Mouse (Mus musculus) hindbrain, postnatal 0 days (tissue): ENCODE data around the gene Sf3b3. TPM values are rescaled to one million over a fixed set of nuclear protein-coding genes. Genes with fewer than 3 reads are reported as not detected.
A peak's percentile ranks its signal among the peaks of the same experiment; 100 is the strongest.
"Not testable (repeated sequence)": the region's sequence is repeated elsewhere in the genome, so short reads cannot be mapped to it uniquely, and the experiment has no call there.

ENCODE experiments used
- ATAC-seq: fragments of 200-750 bp; cut with Nextera tagmentation; 2 replicates; pipeline ENCODE4 v1.8.0; 2017; ENCODE audit warnings: mild to moderate bottlenecking, moderate TSS enrichment, moderate library complexity
- DNase-seq: peaks from one replicate; pipeline ENCODE4 v3.0.0-alpha.2; 2015; ENCODE audit warnings: low spot score
- H3K27ac ChIP-seq: fragments of 300-500 bp; sonication (generic); 2 replicates; pipeline ENCODE4 v1.5.1; 2014; ENCODE audit warnings: mild to moderate bottlenecking
- H3K27me3 ChIP-seq: fragments of 300-500 bp; sonication (generic); 2 replicates; pipeline ENCODE4 v1.6.1; 2014; ENCODE audit warnings: low read length, mixed read lengths; ENCODE audit not compliant: insufficient read depth
- H3K36me3 ChIP-seq: fragments of 300-500 bp; sonication (generic); 2 replicates; pipeline ENCODE4 v1.6.1; 2014; ENCODE audit warnings: low read length, mixed read lengths; ENCODE audit not compliant: insufficient read depth
- H3K4me1 ChIP-seq: fragments of 300-500 bp; sonication (generic); 2 replicates; pipeline ENCODE4 v1.6.1; 2014; ENCODE audit warnings: antibody characterized with exemption, low read length, mixed read lengths; ENCODE audit not compliant: insufficient read depth
- H3K4me2 ChIP-seq: fragments of 300-500 bp; sonication (generic); 2 replicates; pipeline ENCODE4 v1.6.1; 2014; ENCODE audit warnings: low read depth, mild to moderate bottlenecking, low read length, moderate library complexity, mixed read lengths
- H3K4me3 ChIP-seq: fragments of 300-500 bp; sonication (generic); 2 replicates; pipeline ENCODE4 v1.5.1; 2014; ENCODE audit warnings: low read length
- H3K9ac ChIP-seq: fragments of 300-500 bp; sonication (generic); replicated peaks from 2 replicates; pipeline ENCODE4 v1.6.1; 2014; ENCODE audit warnings: mild to moderate bottlenecking, low read length, moderate library complexity, mixed read lengths
- H3K9me3 ChIP-seq: fragments of 300-500 bp; sonication (generic); 2 replicates; pipeline ENCODE4 v1.6.1; 2016; ENCODE audit warnings: low read length, mixed read lengths
- CTCF ChIP-seq: IDR thresholded peaks from 2 replicates; pipeline ENCODE4 v1.5.1; 2016; ENCODE audit warnings: antibody characterized with exemption, control low read depth, low read depth
- WGBS: fragments of 180-500 bp; shearing (Covaris S2); extraction: QIAGEN DNeasy Blood & Tissue Kit; methylation state at CpG from one replicate; pipeline ENCODE4 v1.1.7; 2014; 5-methylcytosine and 5-hydroxymethylcytosine counted together
- polyA plus RNA-seq: library from polyadenylated mRNA; unstranded; fragments of >200 nt; fragmentation: Nextera tagmentation; extraction: Ambion mirVana; gene quantifications from 2 replicates; pipeline ENCODE4 v1.2.1, GENCODE M21; 2015
- total RNA-seq: library from RNA; depleted of rRNA; stranded (reverse); fragments of >200 nt; gene quantifications from 2 replicates; pipeline ENCODE4 v1.2.3, GENCODE M21; 2014

Sf3b3 gene
- total and polyA plus RNA-seq, 2 experiments from 2014 or later, result 60.6 to 82.5 TPM

DNA sequence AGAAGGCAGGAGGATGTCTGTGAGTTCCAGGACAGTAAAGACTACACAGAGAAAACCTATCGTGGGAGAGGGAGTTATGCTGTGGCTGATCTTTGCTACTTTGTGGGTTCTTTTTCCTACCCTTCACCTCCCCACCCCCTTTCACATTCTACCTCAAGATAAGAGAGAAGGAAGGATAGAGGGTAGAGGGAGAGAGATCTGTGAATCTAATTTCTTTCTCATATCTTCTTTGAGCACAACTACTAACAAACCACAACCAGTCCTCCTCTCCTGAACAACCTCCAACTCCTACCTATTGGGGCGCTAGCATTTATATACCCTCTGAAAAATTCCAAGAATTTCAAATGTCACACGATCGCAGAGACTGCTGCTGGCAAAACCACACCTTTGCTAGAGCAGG lies 31.3 kb upstream of the Sf3b3 start:
- Histone ChIP-seq H3K4me2 (no peak overlapping the region), H3K4me1 (no peaks in the 10 kb centered on the region), H3K4me3 (no peak overlapping the region), H3K9me3 (no peaks in the 10 kb centered on the region), H3K36me3 (peaks cover 68% of the 10 kb centered on the region), H3K27me3 (no peaks in the 10 kb centered on the region), H3K9ac (no peak overlapping the region), H3K27ac (no peak overlapping the region)
- DNase-seq (no peak), ATAC-seq (no peak)
- TF ChIP-seq CTCF, result no peak
- 94% methylated on average over 4 of the region's 4 CpGs for WGBS

DNA sequence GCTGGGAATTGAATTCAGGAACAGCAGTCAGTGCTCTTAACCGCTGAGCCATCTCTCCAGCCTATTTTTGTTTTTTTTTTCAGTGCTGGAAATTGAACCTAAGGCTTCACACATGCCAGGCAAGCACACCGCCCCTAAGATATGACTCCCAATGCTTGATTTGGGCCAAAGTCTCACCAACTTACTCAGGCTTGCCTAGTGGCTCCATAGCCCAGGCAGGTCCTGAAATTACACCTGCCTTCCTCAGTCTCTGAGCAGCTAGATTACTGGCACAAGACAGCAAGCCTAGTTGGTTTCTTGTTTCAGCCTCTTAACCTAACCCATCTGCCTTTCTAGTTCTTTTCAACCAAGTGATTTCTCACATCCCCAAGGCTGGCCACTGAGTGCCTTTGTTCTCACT lies 23.9 kb upstream of the Sf3b3 start:
- Histone ChIP-seq H3K9me3 (no peaks in the 10 kb centered on the region), H3K27me3 (no peaks in the 10 kb centered on the region), H3K36me3 (peaks cover 78% of the 10 kb centered on the region), H3K4me1 (no peaks in the 10 kb centered on the region), H3K27ac (no peak overlapping the region), H3K4me2 (no peak overlapping the region), H3K4me3 (no peak overlapping the region), H3K9ac (no peak overlapping the region)
- DNase-seq (no peak), ATAC-seq (no peak)
- 96% methylated on average over 2 of the region's 2 CpGs for WGBS
- TF ChIP-seq CTCF, result no peak

DNA sequence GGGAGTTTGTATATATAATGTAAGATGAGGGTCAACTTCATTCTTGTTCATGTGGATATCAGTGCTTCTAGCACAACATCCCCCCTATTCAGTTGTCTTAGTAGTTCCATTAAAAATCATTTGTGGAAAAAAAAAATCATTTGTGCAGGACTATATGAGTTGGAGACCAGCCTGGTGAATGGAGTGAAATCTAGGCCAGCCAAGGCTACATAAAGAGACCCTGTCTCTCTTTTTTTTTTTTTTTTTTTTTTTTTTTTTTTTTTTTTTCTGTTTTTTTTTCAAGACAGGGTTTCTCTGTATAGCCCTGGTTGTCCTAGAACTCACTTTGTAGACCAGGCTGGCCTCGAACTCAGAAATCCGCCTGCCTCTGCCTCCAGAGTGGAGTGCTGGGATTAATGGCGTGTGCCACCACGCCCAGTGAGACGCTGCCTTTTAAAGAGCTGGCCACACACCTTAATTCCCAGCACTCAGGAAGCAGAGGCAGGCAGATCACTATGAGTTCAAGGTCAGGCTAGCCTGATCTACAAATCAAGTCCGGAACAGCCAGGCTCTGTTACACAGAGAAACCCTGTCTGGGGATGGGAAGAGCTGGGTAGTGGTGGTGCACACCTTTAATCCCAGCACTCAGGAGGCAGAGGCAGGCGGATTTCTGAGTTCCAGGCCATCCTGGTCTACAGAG lies 14.9 kb upstream of the Sf3b3 start:
- not testable (repeated sequence) for H3K4me3 ChIP-seq, DNase-seq, H3K27ac ChIP-seq, ATAC-seq, H3K9ac ChIP-seq, H3K9me3 ChIP-seq, H3K4me1 ChIP-seq, H3K4me2 ChIP-seq, H3K27me3 ChIP-seq
- WGBS, result 96% methylated on average over 7 of the region's 7 CpGs
- H3K36me3 ChIP-seq, result peaks cover 83% of the 10 kb centered on the region

DNA sequence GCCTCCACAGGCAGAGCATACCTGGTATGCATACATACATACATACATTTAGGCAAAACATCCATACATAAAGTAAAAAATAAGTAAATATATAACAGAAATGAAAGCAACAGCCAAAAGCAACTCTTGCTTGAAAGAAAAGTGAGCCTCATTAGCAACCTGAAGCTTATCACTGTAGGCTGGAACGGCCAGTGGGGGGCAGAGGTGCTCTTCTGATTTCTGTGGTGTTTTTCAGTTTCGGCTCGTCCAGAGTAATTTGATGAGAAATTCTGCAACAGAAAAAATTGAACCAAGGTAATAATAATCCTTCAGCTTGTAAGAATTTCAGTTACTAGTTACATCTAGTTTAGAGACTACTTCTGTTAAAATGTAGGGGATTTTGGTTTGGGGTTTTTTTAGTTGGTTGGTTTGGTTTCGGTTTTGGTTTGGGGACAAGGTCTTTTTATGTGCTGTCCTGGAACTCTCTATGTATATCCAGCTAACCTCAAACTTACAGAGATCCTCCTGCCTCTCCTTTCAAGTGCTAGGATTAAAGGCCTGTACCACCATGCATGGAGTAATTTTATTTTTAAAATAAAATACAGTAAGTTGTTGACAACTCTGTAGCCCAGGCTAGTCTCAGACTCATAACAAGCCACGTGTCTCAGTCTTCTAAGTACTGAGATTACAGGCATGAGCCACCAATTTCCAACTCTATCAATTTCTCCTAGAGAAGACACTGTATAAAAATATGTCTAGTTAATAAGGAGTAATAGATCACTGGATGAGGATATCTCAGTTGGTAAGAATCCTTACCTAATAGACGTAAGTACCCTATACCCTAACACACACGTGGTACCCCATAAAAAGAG lies 13.3 kb upstream of the Sf3b3 start:
- DNase-seq, result peak; percentile 30
- peak; percentile 44; the same call in 1 of the 2 replicates for TF ChIP-seq CTCF
- no peaks in the 10 kb centered on the region for H3K4me1 ChIP-seq
- WGBS, result 83% methylated on average over 7 of the region's 7 CpGs
- no peaks in the 10 kb centered on the region for H3K9me3 ChIP-seq
- H3K27me3 ChIP-seq, result no peaks in the 10 kb centered on the region
- ATAC-seq, result no peak
- no peak overlapping the region for H3K4me3 ChIP-seq
- no peak overlapping the region for H3K4me2 ChIP-seq
- H3K36me3 ChIP-seq, result peaks cover 77% of the 10 kb centered on the region
- H3K9ac ChIP-seq, result no peak overlapping the region
- H3K27ac ChIP-seq, result no peak overlapping the region

DNA sequence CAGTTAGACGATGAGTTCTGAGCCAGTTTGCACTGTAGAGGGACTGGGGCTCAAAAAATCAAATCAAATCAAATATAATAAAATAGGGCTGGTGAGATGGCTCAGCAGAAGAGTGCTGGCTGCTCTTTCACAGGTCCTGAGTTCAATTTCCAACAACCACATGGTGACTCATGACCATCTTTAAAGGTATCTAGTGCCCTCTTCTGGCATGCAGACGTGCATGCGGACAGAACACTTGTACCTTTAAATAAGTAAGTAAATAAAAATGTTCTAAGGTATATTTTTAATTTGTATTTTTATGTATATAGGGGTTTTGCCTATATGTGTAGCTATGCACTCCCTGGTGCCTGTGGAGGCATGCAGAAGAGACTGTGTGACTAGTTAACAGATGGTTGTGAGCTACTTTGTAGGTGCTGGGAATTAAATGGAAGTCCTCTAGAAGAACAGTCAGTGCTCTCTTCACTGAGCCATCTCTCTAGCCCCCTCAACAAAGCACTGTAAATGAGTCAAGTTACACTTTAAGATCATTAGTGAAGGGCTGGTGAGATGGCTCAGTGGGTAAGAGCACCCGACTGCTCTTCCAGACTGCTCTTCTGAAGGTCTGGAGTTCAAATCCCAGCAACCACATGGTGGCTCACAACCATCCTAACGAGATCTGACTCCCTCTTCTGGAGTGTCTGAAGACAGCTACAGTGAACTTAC lies 10.3 kb upstream of the Sf3b3 start:
- Histone ChIP-seq H3K9me3 (no peaks in the 10 kb centered on the region), H3K9ac (no peak overlapping the region), H3K27me3 (no peaks in the 10 kb centered on the region), H3K4me3 (no peak overlapping the region), H3K36me3 (peaks cover 74% of the 10 kb centered on the region), H3K4me2 (no peak overlapping the region), H3K4me1 (no peaks in the 10 kb centered on the region), H3K27ac (no peak overlapping the region)
- ATAC-seq, result no peak
- 85% methylated on average over 4 of the region's 5 CpGs for WGBS
- TF ChIP-seq CTCF, result peak; percentile 24
- no peak for DNase-seq

DNA sequence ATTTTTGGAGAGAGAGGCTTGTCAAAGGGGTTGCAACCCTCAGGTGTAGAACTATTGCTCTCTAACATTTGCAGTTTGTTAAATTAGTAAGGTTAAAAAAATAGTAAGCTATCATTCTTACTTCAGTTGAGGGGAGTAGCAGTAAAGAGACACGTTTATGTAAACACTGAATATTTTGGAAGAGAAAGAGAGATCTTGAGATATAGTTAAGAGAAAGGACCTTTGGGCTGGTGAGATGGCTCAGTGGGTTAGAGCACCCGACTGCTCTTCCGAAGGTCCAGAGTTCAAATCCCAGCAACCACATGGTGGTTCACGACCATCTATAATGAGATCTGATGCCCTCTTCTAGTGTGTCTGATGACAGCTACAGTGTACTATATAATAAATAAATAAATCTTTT lies 9.5 kb upstream of the Sf3b3 start:
- not testable (repeated sequence) for ATAC-seq, H3K27ac ChIP-seq, H3K27me3 ChIP-seq, DNase-seq, H3K9ac ChIP-seq, H3K4me2 ChIP-seq, H3K9me3 ChIP-seq, H3K4me3 ChIP-seq, H3K4me1 ChIP-seq
- WGBS, result 96% methylated on average over 3 of the region's 4 CpGs
- H3K36me3 ChIP-seq, result peaks cover 76% of the 10 kb centered on the region
